Mouse (Mus musculus): ENCODE results near the gene Hs2st1.

GRCm38 (mm10) chr3:144475891-144476290 lies 94.1 kb downstream of the Hs2st1 start:
- TF ChIP-seq CTCF (IDR thresholded peaks at IDR 0.05; ENCODE audit: extremely low read depth, insufficient read depth, low read length) (no peak), POLR2A (IDR thresholded peaks at IDR 0.05; ENCODE audit: extremely low read depth, insufficient read depth, low read length) (no peak)
